Mouse (Mus musculus) embryo, embryonic 11 days (tissue): Measurements from ENCODE around the gene Ap2m1.

ENCODE experiments used
- DNase-seq: peaks from one replicate; pipeline ENCODE4 v3.0.0-alpha.2; 2015

The Ap2m1 gene

GRCm38 (mm10) chr16:20530941-20531340, 4.3 kb upstream of the Ap2m1 start:
- DNase-seq, result no peak

GRCm38 (mm10) chr16:20534617-20535295, 522 bp upstream of the Ap2m1 start:
- no peak for DNase-seq

- DNase-seq, result no peak
Measured at GRCm38 (mm10) chr16:20536081-20536665, 895 bp downstream of the Ap2m1 start.

- peak; percentile 27 for DNase-seq
Measured at GRCm38 (mm10) chr16:20537071-20537471, 1.8 kb downstream of the Ap2m1 start.

GRCm38 (mm10) chr16:20537601-20538320, 2.5 kb downstream of the Ap2m1 start:
- DNase-seq, result no peak

GRCm38 (mm10) chr16:20539649-20540048, 4.4 kb downstream of the Ap2m1 start:
- no peak for DNase-seq

GRCm38 (mm10) chr16:20540438-20540837, 5.2 kb downstream of the Ap2m1 start:
- no peak for DNase-seq

- DNase-seq, result no peak
Measured at GRCm38 (mm10) chr16:20545696-20546095, 10.4 kb downstream of the Ap2m1 start.

- DNase-seq, result no peak
Measured at GRCm38 (mm10) chr16:20547423-20547822, 12.1 kb downstream of the Ap2m1 start.

- peak; percentile 100 for DNase-seq
Measured at GRCm38 (mm10) chr16:20548096-20548948, 13.0 kb downstream of the Ap2m1 start, which contains the start of gene Abcf3. Gene Abcf3, plus strand, starts transcription at chr16:20548577.

GRCm38 (mm10) chr16:20549161-20549560, 13.9 kb downstream of the Ap2m1 start:
- no peak for DNase-seq

- no peak for DNase-seq
Measured at GRCm38 (mm10) chr16:20551691-20552090, 16.4 kb downstream of the Ap2m1 start.

- DNase-seq, result no peak
Measured at GRCm38 (mm10) chr16:20552594-20552993, 17.3 kb downstream of the Ap2m1 start.

GRCm38 (mm10) chr16:20555000-20555399, 19.7 kb downstream of the Ap2m1 start:
- no peak for DNase-seq

- DNase-seq, result no peak
Measured at GRCm38 (mm10) chr16:20557381-20557780, 22.1 kb downstream of the Ap2m1 start.

GRCm38 (mm10) chr16:20565075-20565474, 29.8 kb downstream of the Ap2m1 start:
- DNase-seq, result no peak

- DNase-seq, result no peak
Measured at GRCm38 (mm10) chr16:20589366-20589938, 54.2 kb downstream of the Ap2m1 start, which contains the start of gene Vwa5b2. Gene Vwa5b2, plus strand, starts transcription at chr16:20589471.

- peak; percentile 72 for DNase-seq
Measured at GRCm38 (mm10) chr16:20589939-20590679, 54.8 kb downstream of the Ap2m1 start.

- no peak for DNase-seq
Measured at GRCm38 (mm10) chr16:20590680-20591038, 55.4 kb downstream of the Ap2m1 start.

GRCm38 (mm10) chr16:20591076-20591705, 55.9 kb downstream of the Ap2m1 start:
- DNase-seq, result peak; percentile 47
